Mouse (Mus musculus) embryonic facial prominence, embryonic 11.5 days (tissue): Measurements from ENCODE around the gene Spint5. TPM values are rescaled to one million over a fixed set of nuclear protein-coding genes. Genes with fewer than 3 reads are reported as not detected.

Experiments
- ATAC-seq: fragments of 200-750 bp; cut with Nextera tagmentation; replicated peaks from 2 replicates; pipeline ENCODE4 v1.8.0; 2017; ENCODE audit warnings: low read depth; ENCODE audit not compliant: insufficient number of reproducible peaks, low FRiP score, low TSS enrichment
- DNase-seq: peaks from one replicate; pipeline ENCODE4 v3.0.0-alpha.2; 2015; ENCODE audit warnings: low spot score
- H3K27ac ChIP-seq: fragments of 300-500 bp; sonication (generic); replicated peaks from 2 replicates; pipeline ENCODE4 v1.5.1; 2014; ENCODE audit warnings: mild to moderate bottlenecking, low read depth, low read length, control low read depth
- H3K27me3 ChIP-seq: fragments of 300-500 bp; sonication (generic); 2 replicates; pipeline ENCODE4 v1.6.1; 2014; ENCODE audit warnings: mild to moderate bottlenecking, low read length, moderate library complexity, mixed read lengths; ENCODE audit not compliant: control insufficient read depth, insufficient read depth
- H3K36me3 ChIP-seq: fragments of 300-500 bp; sonication (generic); replicated peaks from 2 replicates; pipeline ENCODE4 v1.6.1; 2014; ENCODE audit warnings: low read depth, mild to moderate bottlenecking, low read length, moderate library complexity, mixed read lengths; ENCODE audit not compliant: control insufficient read depth, insufficient read depth
- H3K4me1 ChIP-seq: fragments of 300-500 bp; sonication (generic); 2 replicates; pipeline ENCODE4 v1.6.1; 2014; ENCODE audit warnings: low read length, mixed read lengths; ENCODE audit not compliant: control insufficient read depth, insufficient read depth
- H3K4me2 ChIP-seq: fragments of 300-500 bp; sonication (generic); 2 replicates; pipeline ENCODE4 v1.6.1; 2014; ENCODE audit warnings: low read depth, mild to moderate bottlenecking, control low read depth, low read length, moderate library complexity
- H3K4me3 ChIP-seq: fragments of 300-500 bp; sonication (generic); 2 replicates; pipeline ENCODE4 v1.5.1; 2014; ENCODE audit warnings: low read depth, low read length, control low read depth
- H3K9ac ChIP-seq: fragments of 300-500 bp; sonication (generic); replicated peaks from 2 replicates; pipeline ENCODE4 v1.6.1; 2014; ENCODE audit warnings: mild to moderate bottlenecking, control low read depth, low read length
- H3K9me3 ChIP-seq: fragments of 300-500 bp; sonication (generic); replicated peaks from 2 replicates; pipeline ENCODE4 v1.6.1; 2016; ENCODE audit warnings: mild to moderate bottlenecking, low read length, inconsistent platforms, mixed read lengths; ENCODE audit not compliant: control insufficient read depth
- WGBS: fragments of 180-500 bp; shearing (Covaris S2); extraction: QIAGEN DNeasy Blood & Tissue Kit; methylation state at CpG from one replicate; pipeline ENCODE4 v1.1.7; 2014; 5-methylcytosine and 5-hydroxymethylcytosine counted together
- polyA plus RNA-seq: library from polyadenylated mRNA; unstranded; fragments of >200 nt; fragmentation: Nextera tagmentation; extraction: Ambion mirVana; gene quantifications from 2 replicates; pipeline ENCODE4 v1.2.1, GENCODE M21; 2014

Gene Spint5
- polyA plus RNA-seq, 1 experiment from 2014 or later, result not detected

DNA sequence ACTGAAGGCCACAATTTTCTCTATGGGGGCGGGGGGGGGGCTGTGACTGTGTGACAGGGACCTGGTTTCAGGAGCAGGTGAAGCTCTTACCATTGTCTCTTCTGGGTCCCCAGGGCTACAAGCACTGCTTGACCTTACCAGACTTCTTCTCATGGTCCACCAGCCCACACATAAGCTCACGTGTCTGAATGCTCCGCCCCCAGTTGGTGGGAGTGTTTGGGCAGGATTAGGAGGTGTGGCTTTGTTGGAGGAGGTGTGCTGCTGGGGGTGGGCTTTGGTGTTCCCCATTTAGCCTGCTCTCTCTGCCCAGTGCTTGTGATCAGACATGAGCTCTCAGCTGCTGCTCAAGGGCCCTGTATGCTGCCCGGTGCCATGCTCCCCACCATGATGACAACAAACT lies 8.2 kb downstream of the Spint5 start:
- H3K9ac ChIP-seq, result no peak overlapping the region
- H3K4me2 ChIP-seq, result no peak overlapping the region
- no peak overlapping the region for H3K27ac ChIP-seq
- no peaks in the 10 kb centered on the region for H3K4me1 ChIP-seq
- ATAC-seq, result no peak
- H3K4me3 ChIP-seq, result no peak overlapping the region
- no peaks in the 10 kb centered on the region for H3K36me3 ChIP-seq
- WGBS, result 57% methylated on average over 4 of the region's 4 CpGs
- H3K9me3 ChIP-seq, result no peaks in the 10 kb centered on the region
- DNase-seq, result no peak
- no peaks in the 10 kb centered on the region for H3K27me3 ChIP-seq

DNA sequence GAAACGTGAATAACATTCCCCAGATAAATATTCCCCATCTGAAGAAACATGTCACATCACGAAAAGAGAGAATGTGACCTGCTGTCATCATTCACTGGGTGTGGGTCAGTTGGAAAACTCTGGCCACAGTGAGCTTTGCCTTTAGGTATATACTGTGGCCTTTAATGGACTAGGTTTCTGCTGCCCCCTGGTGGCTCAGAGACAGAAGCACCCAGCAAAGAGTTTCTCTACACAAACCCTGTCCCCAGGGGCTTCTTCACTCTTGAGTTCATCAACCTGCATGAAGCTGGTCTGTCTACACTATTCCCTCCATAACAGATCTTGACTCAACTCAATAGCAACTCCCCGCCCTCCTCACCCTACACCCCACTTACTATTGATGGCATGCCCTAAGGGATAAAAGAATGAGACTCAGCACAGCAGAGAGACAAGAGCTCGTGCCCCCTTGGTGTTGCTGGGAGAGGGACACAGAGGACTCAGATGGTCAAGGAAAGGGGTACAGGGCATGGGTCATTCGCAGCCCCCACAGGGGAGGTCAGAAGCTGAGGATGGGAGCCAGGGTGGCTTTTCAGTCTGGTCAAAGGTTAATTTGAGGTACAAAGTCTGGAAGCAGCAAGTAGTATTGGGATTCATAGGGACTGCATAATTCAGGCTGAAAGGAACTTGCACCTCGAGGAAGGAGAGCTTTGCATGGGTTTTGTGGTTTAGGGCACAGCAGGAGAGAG lies 11.0 kb downstream of the Spint5 start:
- Histone ChIP-seq H3K4me1 (no peaks in the 10 kb centered on the region), H3K9ac (no peak overlapping the region), H3K36me3 (no peaks in the 10 kb centered on the region), H3K4me2 (no peak overlapping the region), H3K4me3 (no peak overlapping the region), H3K9me3 (no peaks in the 10 kb centered on the region), H3K27ac (no peak overlapping the region), H3K27me3 (no peaks in the 10 kb centered on the region)
- 0 out of 2 replicates have a peak, but pooled peaks have one; percentile 18 for ATAC-seq
- WGBS, result 22% methylated on average over 6 of the region's 6 CpGs
- peak; percentile 84 for DNase-seq

DNA sequence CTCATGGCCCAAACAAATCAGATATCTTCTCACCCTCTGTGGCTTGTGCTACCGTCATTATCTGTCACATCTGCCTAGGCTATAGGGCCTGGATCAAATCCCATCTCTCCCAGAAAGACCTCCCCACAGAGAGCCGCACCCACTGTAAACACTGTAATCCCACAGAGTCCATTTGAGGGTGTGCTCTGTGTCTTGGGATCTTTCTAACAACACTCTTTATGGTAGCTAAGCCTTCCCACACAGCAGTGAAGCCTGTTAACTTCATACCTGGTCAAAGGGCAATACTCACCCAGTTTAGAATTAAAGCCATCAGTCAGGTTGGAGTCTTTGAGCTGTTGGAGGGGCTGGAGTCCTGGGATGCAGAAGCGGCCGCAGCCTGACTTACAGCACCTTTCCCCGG lies 16.6 kb downstream of the Spint5 start:
- Histone ChIP-seq H3K9ac (no peak overlapping the region), H3K4me1 (no peaks in the 10 kb centered on the region), H3K36me3 (no peaks in the 10 kb centered on the region), H3K9me3 (no peaks in the 10 kb centered on the region), H3K4me2 (no peak overlapping the region), H3K4me3 (no peak overlapping the region), H3K27ac (no peak overlapping the region), H3K27me3 (no peaks in the 10 kb centered on the region)
- ATAC-seq, result no peak
- WGBS, result 68% methylated on average over 5 of the region's 5 CpGs
- DNase-seq, result no peak

- 70% methylated on average over 2 of the region's 2 CpGs for WGBS
- H3K4me2 ChIP-seq, result no peak overlapping the region
- no peak overlapping the region for H3K4me3 ChIP-seq
- DNase-seq (no peak), ATAC-seq (no peak)
- no peak overlapping the region for H3K27ac ChIP-seq
- no peaks in the 10 kb centered on the region for H3K9me3 ChIP-seq
- H3K27me3 ChIP-seq, result no peaks in the 10 kb centered on the region
- no peaks in the 10 kb centered on the region for H3K36me3 ChIP-seq
- no peaks in the 10 kb centered on the region for H3K4me1 ChIP-seq
- H3K9ac ChIP-seq, result no peak overlapping the region
Observed at GRCm38 (mm10) chr2:164733259-164733658, 18.2 kb downstream of the Spint5 start.

- Histone ChIP-seq H3K4me2 (no peak overlapping the region), H3K9ac (no peak overlapping the region), H3K36me3 (no peaks in the 10 kb centered on the region), H3K4me1 (no peaks in the 10 kb centered on the region), H3K4me3 (no peak overlapping the region), H3K9me3 (no peaks in the 10 kb centered on the region), H3K27me3 (no peaks in the 10 kb centered on the region), H3K27ac (no peak overlapping the region)
- 87% methylated on average over 5 of the region's 5 CpGs for WGBS
- DNase-seq (no peak), ATAC-seq (no peak)
Observed at GRCm38 (mm10) chr2:164734839-164735238, 19.7 kb downstream of the Spint5 start.

- no peaks in the 10 kb centered on the region for H3K9me3 ChIP-seq
- H3K4me2 ChIP-seq, result no peak overlapping the region
- no peaks in the 10 kb centered on the region for H3K36me3 ChIP-seq
- ATAC-seq (no peak), DNase-seq (no peak)
- WGBS, result 95% methylated on average over 5 of the region's 5 CpGs
- no peak overlapping the region for H3K4me3 ChIP-seq
- no peak overlapping the region for H3K27ac ChIP-seq
- H3K9ac ChIP-seq, result no peak overlapping the region
- no peaks in the 10 kb centered on the region for H3K27me3 ChIP-seq
- H3K4me1 ChIP-seq, result no peaks in the 10 kb centered on the region
Observed at GRCm38 (mm10) chr2:164735446-164735845, 20.3 kb downstream of the Spint5 start.

DNA sequence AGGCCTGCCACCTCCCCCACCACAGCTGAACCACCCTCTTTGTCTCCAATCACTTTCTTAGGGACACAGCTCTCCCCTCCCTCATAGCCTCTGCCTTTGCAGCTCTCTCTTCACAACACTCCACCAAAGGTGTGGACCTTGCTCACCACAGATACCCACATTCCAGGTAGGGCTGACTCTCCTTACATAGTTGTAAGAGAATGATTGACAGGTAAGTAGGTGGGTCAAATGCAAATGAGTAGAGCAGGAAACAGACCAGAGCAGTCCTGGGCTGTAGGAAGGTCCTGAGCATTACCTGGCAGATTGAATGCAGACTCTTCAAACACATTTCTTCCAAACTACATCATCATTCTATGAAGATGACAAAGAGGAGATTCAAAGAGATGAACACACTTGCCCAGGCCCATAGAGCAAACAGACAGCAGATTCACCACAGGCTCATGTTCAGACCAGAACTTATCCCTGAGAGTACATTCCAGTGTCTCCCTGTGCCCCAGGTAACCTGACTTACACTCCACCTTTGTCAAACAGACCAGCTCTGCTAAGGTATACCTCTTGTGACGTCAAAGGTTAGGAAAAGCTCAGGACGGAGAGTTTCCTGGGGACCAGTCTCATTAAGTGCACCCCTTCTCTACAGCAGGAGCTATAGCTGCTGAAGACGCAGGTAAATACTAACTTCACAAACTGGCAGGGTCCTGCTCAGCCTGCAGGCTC lies 22.4 kb downstream of the Spint5 start:
- Histone ChIP-seq H3K27ac (no peak overlapping the region), H3K27me3 (no peaks in the 10 kb centered on the region), H3K9me3 (no peaks in the 10 kb centered on the region), H3K4me3 (no peak overlapping the region), H3K4me1 (no peaks in the 10 kb centered on the region), H3K9ac (no peak overlapping the region), H3K36me3 (no peaks in the 10 kb centered on the region), H3K4me2 (no peak overlapping the region)
- DNase-seq (no peak), ATAC-seq (no peak)
- WGBS, result 64% methylated on average over 3 of the region's 3 CpGs

GRCm38 (mm10) chr2:164739876-164740275 lies 24.8 kb downstream of the Spint5 start:
- no peak overlapping the region for H3K27ac ChIP-seq
- no peak overlapping the region for H3K4me2 ChIP-seq
- no peak overlapping the region for H3K9ac ChIP-seq
- H3K9me3 ChIP-seq, result no peaks in the 10 kb centered on the region
- no peaks in the 10 kb centered on the region for H3K4me1 ChIP-seq
- DNase-seq (no peak), ATAC-seq (no peak)
- no peaks in the 10 kb centered on the region for H3K36me3 ChIP-seq
- H3K27me3 ChIP-seq, result no peaks in the 10 kb centered on the region
- no peak overlapping the region for H3K4me3 ChIP-seq
- 55% methylated on average over 7 of the region's 7 CpGs for WGBS
